Mouse (Mus musculus) induced T-regulatory cell, adult 2 months (primary cell): ENCODE measurements around the gene Ttf1.
A peak's percentile ranks its signal among the peaks of the same experiment; 100 is the strongest.
"Not testable (repeated sequence)": the region's sequence is repeated elsewhere in the genome, so short reads cannot be mapped to it uniquely, and the experiment has no call there.

Experiments used
- DNase-seq: peaks from one replicate; pipeline ENCODE4 v3.0.0-alpha.2; 2012; ENCODE audit warnings: low read depth

Ttf1 gene

GRCm38 (mm10) chr2:29065796-29066195, 5.7 kb downstream of the Ttf1 start:
- no peak for DNase-seq

- DNase-seq = no peak
Measured at GRCm38 (mm10) chr2:29066410-29066809, 6.3 kb downstream of the Ttf1 start.

- DNase-seq = no peak
Measured at GRCm38 (mm10) chr2:29074676-29075075, 14.6 kb downstream of the Ttf1 start.

- no peak for DNase-seq
Measured at GRCm38 (mm10) chr2:29075331-29076070, 15.4 kb downstream of the Ttf1 start.

- DNase-seq = no peak
Measured at GRCm38 (mm10) chr2:29076226-29076625, 16.2 kb downstream of the Ttf1 start.

- DNase-seq = no peak
Measured at GRCm38 (mm10) chr2:29081965-29082364, 21.9 kb downstream of the Ttf1 start.

- no peak for DNase-seq
Measured at GRCm38 (mm10) chr2:29086026-29086425, 26.0 kb downstream of the Ttf1 start.

- DNase-seq = not testable (repeated sequence)
Measured at GRCm38 (mm10) chr2:29089276-29089675, 29.2 kb downstream of the Ttf1 start.

GRCm38 (mm10) chr2:29095674-29096073, 35.6 kb downstream of the Ttf1 start:
- DNase-seq = peak; percentile 83

GRCm38 (mm10) chr2:29096751-29097150, 36.7 kb downstream of the Ttf1 start:
- DNase-seq = peak; percentile 77

- DNase-seq = peak; percentile 86
Measured at GRCm38 (mm10) chr2:29097465-29097864, 37.4 kb downstream of the Ttf1 start.

- not testable (repeated sequence) for DNase-seq
Measured at GRCm38 (mm10) chr2:29097955-29098354, 37.9 kb downstream of the Ttf1 start.

GRCm38 (mm10) chr2:29098786-29099185, 38.7 kb downstream of the Ttf1 start:
- no peak for DNase-seq

- DNase-seq = no peak
Measured at GRCm38 (mm10) chr2:29099646-29100045, 39.6 kb downstream of the Ttf1 start.

- peak; percentile 66 for DNase-seq
Measured at GRCm38 (mm10) chr2:29100822-29101534, 40.9 kb downstream of the Ttf1 start.

GRCm38 (mm10) chr2:29102416-29103377, 42.6 kb downstream of the Ttf1 start:
- peak; percentile 78 for DNase-seq

- no peak for DNase-seq
Measured at GRCm38 (mm10) chr2:29120969-29121368, 60.9 kb downstream of the Ttf1 start.

GRCm38 (mm10) chr2:29122446-29122845, 62.4 kb downstream of the Ttf1 start:
- peak; percentile 63 for DNase-seq

GRCm38 (mm10) chr2:29123907-29124569, 64.0 kb downstream of the Ttf1 start, which contains the start of gene Setx:
Setx (plus strand) TSS chr2:29124181.
- peak; percentile 37 for DNase-seq

- no peak for DNase-seq
Measured at GRCm38 (mm10) chr2:29124571-29124935, 64.5 kb downstream of the Ttf1 start.

- DNase-seq = peak; percentile 100
Measured at GRCm38 (mm10) chr2:29124936-29125701, 65.1 kb downstream of the Ttf1 start.
